Mouse (Mus musculus) bone marrow, adult 2 months (tissue): ENCODE results near the gene Farp1.

Source experiments
- CTCF ChIP-seq: fragments of 200-500 bp; IDR thresholded peaks from 2 replicates; pipeline ENCODE4 v1.5.1; 2011; ENCODE audit warnings: low read length, control low read depth; ENCODE audit not compliant: control insufficient read depth, insufficient read depth
- POLR2A ChIP-seq: fragments of 200-500 bp; IDR thresholded peaks from 2 replicates; pipeline ENCODE4 v1.6.1; 2011; ENCODE audit warnings: low read depth, mild to moderate bottlenecking, control low read depth, low read length, borderline replicate concordance; ENCODE audit not compliant: control insufficient read depth

DNA sequence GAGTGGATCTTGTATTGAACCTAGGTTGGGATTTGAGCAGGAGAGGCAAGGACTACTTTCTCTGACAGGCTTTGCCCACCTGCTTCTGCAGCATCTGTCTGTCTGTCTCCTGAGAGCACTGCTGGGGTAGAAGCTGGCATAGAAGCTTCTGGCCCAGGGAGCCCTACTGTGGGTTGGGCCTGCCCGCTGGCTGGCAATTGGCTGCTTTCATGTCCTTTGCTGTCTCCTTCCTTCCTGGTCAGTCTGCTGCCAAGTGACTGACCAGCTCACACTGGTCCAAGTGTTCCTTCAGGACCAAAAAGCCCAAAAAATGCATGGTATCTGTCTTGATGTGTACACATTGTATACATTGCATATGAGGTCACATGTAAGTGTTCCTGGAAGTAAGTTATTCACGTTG lies 228.9 kb downstream of the Farp1 start:
- TF ChIP-seq CTCF: no peak
- no peak for TF ChIP-seq POLR2A
